Mouse (Mus musculus) liver, adult 2 months (tissue): ENCODE data around the gene Ptges3l. TPM values are rescaled to one million over a fixed set of nuclear protein-coding genes. Genes with fewer than 3 reads are reported as not detected.
"Not testable (repeated sequence)": the region's sequence is repeated elsewhere in the genome, so short reads cannot be mapped to it uniquely, and the experiment has no call there.

ENCODE experiments used
- DNase-seq: peaks from one replicate; pipeline ENCODE4 v3.0.0-alpha.2; 2011; ENCODE audit warnings: low read depth, low spot score; ENCODE audit errors: extremely low read depth
- H3K27ac ChIP-seq: fragments of 200-500 bp; replicated peaks from 2 replicates; pipeline ENCODE4 v1.5.1; 2012; ENCODE audit warnings: low read depth, mild to moderate bottlenecking, control low read depth, inconsistent platforms, low read length; ENCODE audit not compliant: insufficient read depth
- H3K27me3 ChIP-seq: fragments of 200-500 bp; 2 replicates; pipeline ENCODE4 v1.6.1; 2012; ENCODE audit warnings: mild to moderate bottlenecking, moderate library complexity, low read length, inconsistent platforms; ENCODE audit not compliant: control insufficient read depth, insufficient read depth
- H3K36me3 ChIP-seq: fragments of 200-500 bp; 2 replicates; pipeline ENCODE4 v1.6.1; 2012; ENCODE audit warnings: low read length, inconsistent platforms; ENCODE audit not compliant: control insufficient read depth, insufficient read depth
- H3K4me1 ChIP-seq: fragments of 200-500 bp; 2 replicates; pipeline ENCODE4 v1.6.1; 2011; ENCODE audit warnings: low read length; ENCODE audit not compliant: control insufficient read depth, insufficient read depth
- H3K4me3 ChIP-seq: fragments of 200-500 bp; 2 replicates; pipeline ENCODE4 v1.5.1; 2011; ENCODE audit warnings: low read depth, mild to moderate bottlenecking, control low read depth, low read length, moderate library complexity; ENCODE audit not compliant: insufficient read depth
- H3K79me2 ChIP-seq: fragments of 200-500 bp; 2 replicates; pipeline ENCODE4 v1.6.1; 2012; ENCODE audit warnings: inconsistent platforms, mild to moderate bottlenecking, low read length, moderate library complexity; ENCODE audit not compliant: control insufficient read depth, insufficient read depth
- H3K9ac ChIP-seq: fragments of 200-500 bp; 2 replicates; pipeline ENCODE4 v1.6.1; 2012; ENCODE audit warnings: low read depth, mild to moderate bottlenecking, control low read depth, inconsistent platforms, low read length
- CTCF ChIP-seq: fragments of 200-500 bp; IDR thresholded peaks from 2 replicates; pipeline ENCODE4 v1.5.1; 2011; ENCODE audit warnings: low read depth, low read length, control low read depth
- POLR2A ChIP-seq: fragments of 200-500 bp; IDR thresholded peaks from 2 replicates; pipeline ENCODE4 v1.6.1; 2011; ENCODE audit warnings: low read length, control low read depth; ENCODE audit not compliant: insufficient read depth; ENCODE audit errors: extremely low read depth
- WGBS: fragments of 180-500 bp; shearing (Covaris S2); methylation state at CpG from one replicate; pipeline ENCODE4 v1.1.7; 2018; 5-methylcytosine and 5-hydroxymethylcytosine counted together
- polyA plus RNA-seq: library from polyadenylated mRNA; depleted of rRNA; stranded (reverse); fragments of >200 nt; gene quantifications from 2 replicates; pipeline ENCODE4 v1.2.3, GENCODE M21; 2012
- total RNA-seq: library from RNA; depleted of rRNA; stranded (reverse); fragments of >200 nt; gene quantifications from 2 replicates; pipeline ENCODE4 v1.2.3, GENCODE M21; 2014

The Ptges3l gene
- total and polyA plus RNA-seq, 2 experiments: 0.46 to 0.93 TPM

DNA sequence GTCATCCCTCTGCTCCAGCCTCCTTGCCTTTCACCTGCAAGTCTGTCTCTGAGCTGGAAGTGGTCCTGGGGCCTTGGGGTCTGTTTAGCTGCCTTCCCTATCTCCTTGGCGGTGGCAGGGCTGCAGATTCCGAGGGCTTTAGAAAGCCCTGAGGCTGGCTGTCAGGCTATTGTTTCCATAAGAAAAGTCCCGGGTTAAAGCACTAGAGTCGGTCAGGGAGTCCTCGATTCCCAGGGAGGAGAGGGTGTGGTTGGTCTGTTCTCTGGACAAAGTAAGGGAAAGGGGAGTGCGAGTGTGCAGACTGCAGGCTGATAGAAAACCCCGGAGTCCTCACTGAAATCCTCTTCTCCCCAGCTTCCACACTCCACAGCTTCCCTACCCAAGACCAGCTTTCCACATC lies 45.1 kb upstream of the Ptges3l start:
- H3K9ac ChIP-seq: no peak overlapping the region
- H3K4me3 ChIP-seq: no peak overlapping the region
- H3K27ac ChIP-seq: no peak overlapping the region
- peaks cover 1% of the 10 kb centered on the region; the same call in 1 of the 2 replicates for H3K4me1 ChIP-seq
- no peaks in the 10 kb centered on the region for H3K36me3 ChIP-seq
- 78% methylated on average over 7 of the region's 7 CpGs for WGBS
- no peak for DNase-seq
- no peaks in the 10 kb centered on the region for H3K79me2 ChIP-seq
- no peak for TF ChIP-seq POLR2A
- no peak for TF ChIP-seq CTCF
- H3K27me3 ChIP-seq: no peaks in the 10 kb centered on the region

DNA sequence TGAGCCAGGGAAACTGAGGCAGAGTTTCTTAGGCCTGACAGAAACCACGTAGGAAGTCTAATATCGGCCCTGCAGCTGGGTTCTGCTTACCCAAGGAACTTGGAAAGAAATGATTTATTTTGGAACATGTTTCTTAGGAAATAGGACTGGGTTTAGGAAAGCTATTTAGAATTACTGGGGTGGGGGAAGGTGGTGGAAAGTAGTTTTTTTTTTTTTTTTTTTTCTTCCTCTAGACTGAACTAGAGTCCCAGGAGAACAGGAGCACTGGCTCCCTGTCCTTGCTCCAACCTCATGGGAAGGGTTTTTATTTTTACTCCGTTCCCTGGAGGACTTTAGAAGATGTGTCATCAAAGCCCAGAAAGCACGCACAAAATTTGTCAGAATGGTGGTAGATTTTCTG lies 44.0 kb upstream of the Ptges3l start:
- no peak overlapping the region for H3K27ac ChIP-seq
- DNase-seq: no peak
- no peak for TF ChIP-seq POLR2A
- no peak for TF ChIP-seq CTCF
- H3K27me3 ChIP-seq: no peaks in the 10 kb centered on the region
- no peaks in the 10 kb centered on the region for H3K79me2 ChIP-seq
- 88% methylated on average over 4 of the region's 4 CpGs for WGBS
- H3K9ac ChIP-seq: no peak overlapping the region
- H3K4me1 ChIP-seq: peaks cover 1% of the 10 kb centered on the region; the same call in 1 of the 2 replicates
- H3K36me3 ChIP-seq: no peaks in the 10 kb centered on the region
- no peak overlapping the region for H3K4me3 ChIP-seq

DNA sequence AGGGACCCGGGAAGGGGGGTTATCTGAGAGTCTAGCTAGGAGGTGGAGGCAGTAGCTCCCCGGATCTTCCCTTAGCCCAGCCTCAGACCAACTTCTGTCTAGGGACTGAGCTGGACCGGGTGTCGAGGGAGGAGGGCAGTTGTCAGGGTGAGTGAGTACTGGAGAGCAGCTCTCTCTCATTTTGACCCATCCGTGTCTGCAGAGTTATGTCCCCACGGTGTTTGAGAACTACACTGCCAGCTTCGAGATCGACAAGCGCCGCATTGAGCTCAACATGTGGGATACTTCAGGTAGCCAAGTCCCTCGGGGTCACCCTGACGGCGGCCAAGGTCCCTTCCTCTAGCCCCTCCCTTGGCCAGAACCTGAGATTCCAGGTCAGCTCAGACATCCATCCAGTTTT lies 43.6 kb upstream of the Ptges3l start:
- Histone ChIP-seq H3K4me1 (peaks cover 1% of the 10 kb centered on the region; the same call in 1 of the 2 replicates), H3K27ac (no peak overlapping the region), H3K27me3 (no peaks in the 10 kb centered on the region), H3K9ac (no peak overlapping the region; the same call in 1 of the 2 replicates), H3K79me2 (no peaks in the 10 kb centered on the region), H3K36me3 (no peaks in the 10 kb centered on the region), H3K4me3 (no peak overlapping the region)
- no peak for TF ChIP-seq POLR2A
- WGBS: 21% methylated on average over 13 of the region's 13 CpGs
- no peak for DNase-seq

DNA sequence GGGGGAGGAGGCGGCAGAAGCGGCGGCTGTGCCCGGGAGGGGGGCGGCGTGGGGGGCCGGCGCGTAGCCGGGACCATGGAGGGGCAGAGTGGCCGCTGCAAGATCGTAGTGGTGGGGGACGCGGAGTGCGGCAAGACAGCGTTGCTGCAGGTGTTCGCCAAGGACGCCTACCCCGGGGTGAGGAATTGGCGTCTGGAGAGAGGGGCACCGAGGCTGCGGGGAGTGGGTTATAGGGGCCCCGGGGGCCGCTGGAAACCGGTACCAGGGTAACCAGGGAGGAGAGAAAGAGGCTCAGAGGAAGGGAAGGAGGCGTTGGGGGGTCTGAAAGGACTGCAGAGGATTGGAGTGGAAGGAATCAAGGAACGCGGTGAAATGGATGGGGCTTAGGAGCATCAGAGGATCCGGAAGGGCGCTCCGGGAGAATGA lies 43.1 kb upstream of the Ptges3l start:
- no peak for TF ChIP-seq POLR2A
- no peak for TF ChIP-seq CTCF
- WGBS: 1% methylated on average over 23 of the region's 31 CpGs
- H3K4me1 ChIP-seq: peaks cover 1% of the 10 kb centered on the region; the same call in 1 of the 2 replicates

DNA sequence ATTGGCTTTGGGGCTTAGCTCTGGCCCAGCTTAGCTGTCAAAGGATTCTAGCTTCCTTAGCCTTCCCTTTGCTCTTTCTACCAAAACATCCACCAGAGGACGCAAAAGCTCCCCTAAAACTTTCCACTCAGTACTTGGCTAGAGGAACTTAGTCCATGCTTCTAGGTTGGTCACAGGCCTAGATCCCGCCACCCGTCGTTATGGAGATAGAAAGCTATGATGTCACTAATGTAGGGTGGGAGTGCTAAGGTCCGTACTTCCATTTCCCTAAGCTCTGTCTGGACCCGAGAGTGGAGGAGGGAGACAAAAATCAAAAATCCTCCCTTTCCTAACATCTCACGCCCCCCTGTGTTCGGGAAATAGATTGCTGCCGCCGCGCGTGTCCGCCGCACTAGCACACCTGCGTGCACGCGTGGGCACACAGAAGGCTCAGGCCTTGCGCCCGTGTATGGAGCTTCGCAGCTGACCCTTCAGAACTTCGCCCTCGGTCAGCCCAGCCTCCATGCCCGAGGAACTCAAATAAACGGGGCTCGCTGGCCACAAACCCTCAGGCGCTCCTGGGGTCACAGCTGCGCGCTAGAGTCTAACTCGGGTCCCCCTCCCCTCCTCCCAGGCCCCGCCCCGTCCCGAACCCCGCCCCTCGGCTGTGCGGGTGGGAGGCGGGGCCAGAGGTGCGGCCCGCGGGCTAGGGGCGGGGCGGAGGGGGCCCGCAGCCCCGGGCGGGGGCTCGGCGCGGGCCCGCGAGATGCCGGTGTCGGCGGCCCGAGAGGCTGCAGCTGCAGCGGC lies 42.5 kb upstream of the Ptges3l start:
- Histone ChIP-seq H3K27ac (peak overlapping the region; percentile 58), H3K79me2 (no peaks in the 10 kb centered on the region), H3K36me3 (no peaks in the 10 kb centered on the region), H3K9ac (peak overlapping the region; percentile 83), H3K4me3 (peak overlapping the region; percentile 66), H3K4me1 (peaks cover 1% of the 10 kb centered on the region; the same call in 1 of the 2 replicates), H3K27me3 (no peaks in the 10 kb centered on the region)
- WGBS: under 1% methylated on average over 44 of the region's 54 CpGs
- peak; percentile 93 for DNase-seq
- TF ChIP-seq CTCF: peak; percentile 29
- TF ChIP-seq POLR2A: 0 out of 2 replicates have a peak, but pooled peaks have one; percentile 16

More for the DNA sequence above, 43.1 kb upstream of the Ptges3l start:
- Histone ChIP-seq H3K9ac (peak overlapping the region; percentile 83), H3K36me3 (no peaks in the 10 kb centered on the region), H3K27me3 (no peaks in the 10 kb centered on the region), H3K4me3 (peak overlapping the region; percentile 66), H3K79me2 (no peaks in the 10 kb centered on the region), H3K27ac (no peak overlapping the region)
- DNase-seq: no peak

DNA sequence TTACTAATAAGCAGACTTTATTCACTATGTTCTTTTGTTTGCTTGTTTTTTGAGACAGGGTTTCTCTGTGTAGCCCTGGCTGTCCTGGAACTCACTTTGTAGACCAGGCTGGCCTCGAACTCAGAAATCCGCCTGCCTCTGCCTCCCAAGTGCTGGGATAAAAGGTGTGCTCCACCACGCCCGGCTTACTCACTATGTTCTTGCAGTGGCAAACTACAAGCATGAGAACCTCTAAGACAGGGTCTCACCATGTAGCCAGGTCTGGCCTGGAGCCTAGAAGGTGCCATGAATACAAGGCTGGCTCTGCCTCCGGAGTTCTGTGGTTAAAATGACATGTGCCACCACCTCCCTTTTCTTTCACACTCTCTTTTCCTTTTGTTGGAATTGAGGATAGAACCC lies 41.4 kb upstream of the Ptges3l start:
- not testable (repeated sequence) for H3K4me1 ChIP-seq, DNase-seq, H3K9ac ChIP-seq, H3K79me2 ChIP-seq, H3K4me3 ChIP-seq, H3K36me3 ChIP-seq, H3K27me3 ChIP-seq, H3K27ac ChIP-seq
- WGBS: 61% methylated on average over 5 of the region's 5 CpGs
